Mouse (Mus musculus) liver, postnatal 0 days (tissue): Measurements from ENCODE around the gene Elac2.

Experiments
- CTCF ChIP-seq: sonication (generic); IDR thresholded peaks from 2 replicates; pipeline ENCODE4 v1.5.1; 2016; ENCODE audit warnings: antibody characterized with exemption, low read depth
- EP300 ChIP-seq: IDR thresholded peaks from 2 replicates; pipeline ENCODE4 v1.6.1; 2016; ENCODE audit warnings: antibody characterized with exemption, low read depth, mild to moderate bottlenecking

DNA sequence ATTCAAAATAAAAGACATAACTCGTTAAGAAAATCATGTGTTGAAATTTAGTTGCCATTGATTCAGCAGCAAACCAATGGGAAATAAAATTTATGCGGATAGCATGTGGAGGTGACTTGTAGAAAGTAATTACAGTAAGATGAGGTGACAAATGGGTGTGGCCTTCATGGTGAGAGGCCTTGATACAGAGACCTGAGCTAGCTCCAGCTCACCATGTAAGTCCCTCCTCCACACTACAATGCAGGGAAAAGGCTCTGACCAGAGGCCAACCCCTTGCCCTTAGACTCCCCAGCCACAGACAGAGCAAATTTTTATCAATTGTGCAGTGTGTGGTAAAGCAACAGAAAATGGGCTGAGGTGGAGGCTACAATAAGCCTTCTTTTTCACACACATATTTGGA lies 49.7 kb upstream of the Elac2 start:
- TF ChIP-seq EP300 (no peak), CTCF (no peak)
